Mouse (Mus musculus) CH12.LX (cell line): ENCODE data around the gene Mfsd4a. TPM values are rescaled to one million over a fixed set of nuclear protein-coding genes. Genes with fewer than 3 reads are reported as not detected.

Experiments used
- DNase-seq: peaks from one replicate; pipeline ENCODE4 v3.0.0-alpha.2; 2013; ENCODE audit errors: extremely low read depth
- H3K27ac ChIP-seq: 2 replicates; pipeline ENCODE4 v1.5.1; 2012; ENCODE audit warnings: low read depth, mild to moderate bottlenecking, control low read depth, moderate library complexity; ENCODE audit not compliant: insufficient read depth
- H3K27me3 ChIP-seq: replicated peaks from 2 replicates; pipeline ENCODE3; 2012; ENCODE audit warnings: inconsistent platforms
- H3K36me3 ChIP-seq, 2 experiments: replicated peaks in 1 of 2; 2 replicates each; pipeline versions ENCODE3 to v1.6.1; 2012; ENCODE audit warnings: inconsistent platforms in 1 of 2, low read length in 1 of 2, mild to moderate bottlenecking in 1 of 2, mixed read lengths in 1 of 2, moderate library complexity in 1 of 2; ENCODE audit not compliant: control insufficient read depth in 1 of 2, insufficient read depth in 1 of 2
- H3K4me1 ChIP-seq, 2 experiments: 2 replicates each; pipeline ENCODE4 v1.6.1; 2012; ENCODE audit warnings: inconsistent platforms in 1 of 2, moderate library complexity in 1 of 2; ENCODE audit not compliant: insufficient read depth in 2 of 2, control insufficient read depth in 1 of 2
- H3K4me2 ChIP-seq: 2 replicates; pipeline ENCODE4 v1.6.1; 2012; ENCODE audit warnings: low read depth, mild to moderate bottlenecking, control low read depth; ENCODE audit not compliant: poor library complexity, insufficient read depth, severe bottlenecking
- H3K4me3 ChIP-seq, 3 experiments: fragments of 150-350 bp in 1 of 3; sonication (generic) in 1 of 3; replicated peaks in 1 of 3; 2 replicates each; pipeline versions ENCODE3 to v1.5.1; 2011 to 2012; ENCODE audit warnings: low read depth in 2 of 3, low read length in 2 of 3, mild to moderate bottlenecking in 2 of 3, moderate library complexity in 2 of 3, control low read depth in 1 of 3, improper control_type of control experiment in 1 of 3, inconsistent platforms in 1 of 3, mixed read lengths in 1 of 3; ENCODE audit not compliant: poor library complexity in 1 of 3
- H3K79me2 ChIP-seq: replicated peaks from 2 replicates; pipeline ENCODE4 v1.6.1; 2012; ENCODE audit warnings: mild to moderate bottlenecking, moderate library complexity; ENCODE audit not compliant: control insufficient read depth, poor library complexity, insufficient read depth, severe bottlenecking; ENCODE audit errors: extremely low read depth
- H3K9ac ChIP-seq: 2 replicates; pipeline ENCODE4 v1.6.1; 2012; ENCODE audit warnings: low read depth, mild to moderate bottlenecking, control low read depth, moderate library complexity; ENCODE audit not compliant: insufficient read depth
- H3K9me3 ChIP-seq: replicated peaks from 2 replicates; pipeline ENCODE3; 2012; ENCODE audit warnings: low read length, inconsistent platforms, mixed read lengths
- CHD1 ChIP-seq: IDR thresholded peaks from 2 replicates; pipeline ENCODE4 v1.6.1; 2012; ENCODE audit warnings: low read depth, low read length, improper control_type of control experiment, inconsistent platforms
- CHD2 ChIP-seq: IDR thresholded peaks from 2 replicates; pipeline ENCODE4 v1.6.1; 2011; ENCODE audit warnings: low read length, improper control_type of control experiment
- CTCF ChIP-seq, 2 experiments: IDR thresholded peaks in 1 of 2; conservative IDR thresholded peaks in 1 of 2; 2 replicates each; pipeline ENCODE4 v1.5.1; 2011 to 2012; ENCODE audit warnings: low read depth in 2 of 2, low read length in 2 of 2, improper control_type of control experiment in 1 of 2, inconsistent platforms in 1 of 2, mild to moderate bottlenecking in 1 of 2, moderate library complexity in 1 of 2
- E2F4 ChIP-seq: IDR thresholded peaks from 2 replicates; pipeline ENCODE4 v1.6.1; 2011; ENCODE audit warnings: low read depth, low read length, improper control_type of control experiment; ENCODE audit not compliant: insufficient replicate concordance
- ELF1 ChIP-seq: IDR thresholded peaks from 2 replicates; pipeline ENCODE4 v1.6.1; 2014; ENCODE audit warnings: low read depth, mild to moderate bottlenecking, inconsistent platforms, low read length, improper control_type of control experiment
- EP300 ChIP-seq: IDR thresholded peaks from 2 replicates; pipeline ENCODE4 v1.6.1; 2011; ENCODE audit warnings: low read length, improper control_type of control experiment
- IRF4 ChIP-seq: IDR thresholded peaks from 2 replicates; pipeline ENCODE4 v1.6.1; 2014; ENCODE audit warnings: low read depth, mild to moderate bottlenecking, inconsistent platforms, low read length, improper control_type of control experiment
- JUND ChIP-seq: conservative IDR thresholded peaks from 2 replicates; pipeline ENCODE4 v1.6.1; 2011; ENCODE audit warnings: low read depth, low read length, improper control_type of control experiment
- MAFK ChIP-seq: IDR thresholded peaks from 2 replicates; pipeline ENCODE4 v1.6.1; 2011; ENCODE audit warnings: low read length, improper control_type of control experiment; ENCODE audit not compliant: insufficient replicate concordance
- MXI1 ChIP-seq: IDR thresholded peaks from 2 replicates; pipeline ENCODE4 v1.6.1; 2011; ENCODE audit warnings: mild to moderate bottlenecking, low read depth, low read length, improper control_type of control experiment
- NELFE ChIP-seq: IDR thresholded peaks from 2 replicates; pipeline ENCODE4 v1.6.1; 2011; ENCODE audit warnings: low read depth, low read length, improper control_type of control experiment
- NRF1 ChIP-seq: IDR thresholded peaks from 2 replicates; pipeline ENCODE4 v1.6.1; 2014; ENCODE audit warnings: low read depth, mild to moderate bottlenecking, inconsistent platforms, low read length, improper control_type of control experiment, moderate library complexity
- POLR2A ChIP-seq: IDR thresholded peaks from 2 replicates; pipeline ENCODE4 v1.6.1; 2011; ENCODE audit warnings: low read depth, mild to moderate bottlenecking, improper control_type of control experiment, low read length
- POLR2AphosphoS2 ChIP-seq: IDR thresholded peaks from 2 replicates; pipeline ENCODE4 v1.6.1; 2011; ENCODE audit warnings: low read depth, low read length, improper control_type of control experiment
- SIN3A ChIP-seq: IDR thresholded peaks from 2 replicates; pipeline ENCODE4 v1.6.1; 2012; ENCODE audit warnings: low read length, improper control_type of control experiment, inconsistent platforms
- SMC3 ChIP-seq: IDR thresholded peaks from 2 replicates; pipeline ENCODE4 v1.6.1; 2011; ENCODE audit warnings: low read depth, low read length, improper control_type of control experiment
- TBP ChIP-seq: conservative IDR thresholded peaks from 2 replicates; pipeline ENCODE4 v1.6.1; 2011; ENCODE audit warnings: low read depth, low read length, improper control_type of control experiment
- TCF12 ChIP-seq: IDR thresholded peaks from 2 replicates; pipeline ENCODE4 v1.6.1; 2014; ENCODE audit warnings: low read depth, mild to moderate bottlenecking, inconsistent platforms, low read length, improper control_type of control experiment
- UBTF ChIP-seq: IDR thresholded peaks from 2 replicates; pipeline ENCODE4 v1.6.1; 2012; ENCODE audit warnings: low read depth, mild to moderate bottlenecking, inconsistent platforms, low read length, improper control_type of control experiment, moderate library complexity
- ZC3H11A ChIP-seq: IDR thresholded peaks from 2 replicates; pipeline ENCODE4 v1.6.1; 2012; ENCODE audit warnings: low read depth, mild to moderate bottlenecking, inconsistent platforms, low read length, improper control_type of control experiment
- ZKSCAN1 ChIP-seq: IDR thresholded peaks from 2 replicates; pipeline ENCODE4 v1.6.1; 2012; ENCODE audit warnings: low read depth, inconsistent platforms, low read length, improper control_type of control experiment, borderline replicate concordance
- ZNF384 ChIP-seq: IDR thresholded peaks from 2 replicates; pipeline ENCODE4 v1.6.1; 2012; ENCODE audit warnings: low read depth, low read length, improper control_type of control experiment, inconsistent platforms
- dilution Hi-C: fragments of 300-500 bp; cut with MboI; formaldehyde crosslinking; loops from 2 replicates; pipeline ENCODE4 v1.14.3; 2020; ENCODE audit warnings: low sequenced_read_pairs; ENCODE audit not compliant: extremely low pct_unique_long_range_greater_than_20kb, extremely low pct_ligation_motif_present
- in situ Hi-C: fragments of 300-500 bp; cut with MboI; formaldehyde crosslinking; loops from 3 replicates; pipeline ENCODE4 v1.14.3; 2019; ENCODE audit warnings: low sequenced_read_pairs, low pct_ligation_motif_present, low pct_unique_long_range_greater_than_20kb, mixed read lengths
- polyA plus RNA-seq: library from polyadenylated mRNA; unstranded; fragments of >175 nt; gene quantifications from 2 replicates; pipeline ENCODE4 v1.2.1, GENCODE M21; 2012; ENCODE audit warnings: low read depth; ENCODE audit not compliant: insufficient read length
- total RNA-seq, 2 experiments: library from RNA; depleted of rRNA; stranded (reverse); fragments of 300-350 nt in 1 of 2; fragments of >200 nt in 1 of 2; gene quantifications; 2 replicates each; pipeline ENCODE4 v1.2.3; 2012 to 2014

Mfsd4a gene
- total and polyA plus RNA-seq, 3 experiments, result 1.4 to 11.8 (median 5.2) TPM

DNA sequence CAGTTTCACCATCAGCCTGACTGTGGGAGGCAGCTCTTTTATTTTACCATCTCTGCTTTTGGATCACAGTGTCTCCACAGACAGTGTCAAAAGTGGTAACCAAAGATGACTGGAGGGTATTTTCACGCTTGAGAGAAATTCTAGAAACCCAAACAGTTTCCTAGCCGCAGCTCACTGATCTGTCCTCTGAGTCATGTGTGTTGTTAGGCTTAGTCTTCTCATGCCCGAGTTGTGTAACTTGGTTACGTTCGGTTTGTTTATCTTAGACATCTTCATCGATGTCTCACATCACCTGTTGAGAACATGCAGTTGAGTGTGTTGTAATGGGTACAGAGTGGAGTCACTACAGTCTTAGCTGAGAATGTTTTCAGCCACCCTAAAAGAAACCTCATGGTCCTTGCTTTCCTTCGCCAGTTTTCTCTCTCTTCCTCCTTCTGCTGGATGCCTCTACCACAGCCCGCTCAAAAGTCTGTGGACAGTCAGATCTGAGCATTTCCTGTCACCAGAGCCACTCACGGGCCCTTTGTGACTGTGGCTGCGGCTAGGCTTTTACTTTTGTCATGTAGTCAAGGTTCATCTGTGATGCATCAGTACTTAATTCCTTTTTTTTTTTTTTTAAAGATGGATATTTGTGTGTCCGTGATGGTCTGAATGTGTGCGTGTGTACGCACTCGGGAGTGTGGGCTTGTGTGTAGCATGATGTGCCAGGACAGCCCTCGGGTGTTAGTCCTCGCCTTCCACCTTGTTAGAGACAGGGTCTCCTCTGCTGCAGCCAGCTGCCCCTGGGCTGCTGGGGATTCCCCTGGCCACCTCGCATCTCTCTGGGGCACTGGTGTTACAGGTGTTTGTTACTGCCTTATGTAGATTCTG, 57.0 kb downstream of the Mfsd4a start (continued):
- TF ChIP-seq TCF12 (peak; percentile 90), SIN3A (peak; percentile 90), POLR2AphosphoS2 (peak; percentile 21; the same call in 1 of the 2 replicates), CTCF (conservative IDR thresholded peaks at IDR 0.05 in 1 of 2, IDR thresholded peaks at IDR 0.05 in 1 of 2; ENCODE audit: low read depth in 2 of 2, low read length in 2 of 2) (no peak), ZKSCAN1 (peak; percentile 14; the same call in 1 of the 2 replicates), SMC3 (no peak), TBP (no peak), ZC3H11A (no peak), E2F4 (no peak), MAFK (no peak), NELFE (no peak)
- TF ChIP-seq, all 38 proteins: peak for 24

DNA sequence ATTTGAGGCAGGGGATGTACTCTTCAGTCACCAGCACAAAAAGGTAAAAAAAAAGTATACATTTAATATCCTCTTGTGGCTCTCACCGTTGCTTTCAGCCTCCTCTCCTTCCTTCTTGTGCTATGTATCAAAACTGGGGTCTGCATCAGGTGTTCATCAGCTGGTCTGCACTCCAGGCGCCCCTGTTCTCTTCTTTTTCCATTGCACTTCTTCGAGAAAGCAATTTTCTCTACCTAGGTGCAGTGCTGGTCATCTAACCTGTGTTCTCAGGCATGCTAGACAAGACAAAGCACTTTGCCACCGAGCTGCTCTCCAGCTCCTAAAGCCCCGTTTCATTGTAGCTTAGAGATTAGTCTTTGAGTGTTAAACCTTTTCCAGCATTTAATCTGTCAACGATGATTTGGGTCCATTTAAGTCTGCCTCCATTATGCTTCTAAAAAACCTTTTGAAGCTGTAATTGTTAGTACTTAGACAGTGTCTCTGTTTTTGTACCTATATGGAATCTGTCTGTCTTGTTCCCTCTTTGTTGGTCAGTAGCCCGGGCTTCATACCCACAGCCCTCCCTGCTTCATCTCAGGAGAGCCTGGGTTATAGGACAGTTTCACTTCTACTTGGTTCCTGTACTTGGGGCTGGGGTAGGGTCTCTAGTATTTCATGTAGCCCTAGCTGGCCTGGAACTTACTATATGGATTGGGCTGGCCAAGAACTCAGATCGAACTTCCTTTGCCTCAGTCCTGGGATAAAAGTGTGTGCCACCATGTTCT, 58.8 kb downstream of the Mfsd4a start:
- Histone ChIP-seq H3K27me3 (no peaks in the 10 kb centered on the region), H3K9ac (peak overlapping the region; percentile 95), H3K4me3 (peak overlapping the region; percentile 77 to 88 (median 79)), H3K27ac (peak overlapping the region; percentile 99), H3K79me2 (peaks cover 46% of the 10 kb centered on the region), H3K36me3 (peaks cover 0 to 8% of the 10 kb centered on the region in 2 experiments), H3K9me3 (no peaks in the 10 kb centered on the region), H3K4me2 (peak overlapping the region; percentile 99), H3K4me1 (peaks cover 14 to 49% of the 10 kb centered on the region in 2 experiments)
- dilution Hi-C loops (no loop called here), in situ Hi-C loops (loop anchor here (5.0 kb wide), 2 partner anchors 33 to 98 kb away; no protein-coding TSS in a partner anchor)
- no peak for DNase-seq
- no peak for TF ChIP-seq CHD2
- peak; percentile 13 for TF ChIP-seq SIN3A
- 0 out of 2 replicates have a peak, but pooled peaks have one; percentile 7 for TF ChIP-seq MXI1
- TF ChIP-seq UBTF, result no peak
- 0 out of 2 replicates have a peak, but pooled peaks have one; percentile 13 for TF ChIP-seq TBP
- TF ChIP-seq CHD1, result peak; percentile 7; the same call in 1 of the 2 replicates
- TF ChIP-seq ELF1, result no peak
- TF ChIP-seq NRF1, result no peak
- 0 out of 2 replicates have a peak, but pooled peaks have one; percentile 13 for TF ChIP-seq POLR2A
- peak; percentile 31; the same call in 1 of the 2 replicates for TF ChIP-seq EP300
- TF ChIP-seq JUND, result no peak; the same call in 1 of the 2 replicates
- peak; percentile 60 for TF ChIP-seq IRF4
- TF ChIP-seq ZNF384, result peak; percentile 5; the same call in 1 of the 2 replicates
